Mouse (Mus musculus): ENCODE results near the gene Tubal3. TPM values are rescaled to one million over a fixed set of nuclear protein-coding genes. Genes with fewer than 3 reads are reported as not detected.

The Tubal3 gene
- polyA plus RNA-seq, 1 experiment from 2014 or later = 54.2 TPM

DNA sequence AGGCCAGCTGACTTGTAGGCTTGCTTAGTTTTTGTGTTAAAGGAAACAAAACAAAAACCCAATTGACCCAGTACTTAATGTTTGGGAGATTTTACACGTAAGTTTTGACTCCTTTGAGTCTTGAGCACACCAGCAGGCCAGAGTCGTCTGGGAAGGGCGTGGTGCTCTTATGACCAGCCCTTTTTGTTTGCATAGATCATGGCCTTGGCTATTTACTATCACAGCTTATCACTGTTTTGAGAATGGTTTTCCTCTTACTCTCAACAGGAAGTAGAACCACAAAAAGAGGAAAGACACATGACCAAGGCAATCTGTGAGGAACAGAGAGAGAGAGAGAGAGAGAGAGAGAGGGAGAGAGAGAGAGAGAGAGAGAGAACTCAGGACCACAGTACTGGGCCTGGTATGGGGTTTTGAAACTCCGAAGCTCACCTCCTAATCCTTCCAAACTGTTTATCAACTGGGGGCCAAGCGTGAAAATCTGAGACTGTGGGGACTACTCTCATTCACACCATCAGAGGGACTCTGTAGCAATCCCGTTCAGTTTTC is 10.8 kb upstream of the Tubal3 start:
- Histone ChIP-seq H3K36me3 (ENCODE audit: control insufficient read depth, insufficient read depth, low read length) (no peaks in the 10 kb centered on the region), H3K4me1 (ENCODE audit: control insufficient read depth, insufficient read depth, low read length) (no peaks in the 10 kb centered on the region), H3K4me2 (ENCODE audit: low read depth, low read length) (no peak overlapping the region), H3K4me3 (ENCODE audit: low read length) (no peak overlapping the region), H3K27me3 (replicated peaks; ENCODE audit: control insufficient read depth, insufficient read depth, low read length) (no peaks in the 10 kb centered on the region), H3K27ac (ENCODE audit: low read length) (no peak overlapping the region), H3K9me3 (ENCODE audit: control insufficient read depth, low read length) (no peaks in the 10 kb centered on the region), H3K9ac (ENCODE audit: low read depth, low read length) (no peak overlapping the region)
- peak; percentile 87 for ATAC-seq
- 65% methylated on average over 6 of the region's 6 CpGs for WGBS

DNA sequence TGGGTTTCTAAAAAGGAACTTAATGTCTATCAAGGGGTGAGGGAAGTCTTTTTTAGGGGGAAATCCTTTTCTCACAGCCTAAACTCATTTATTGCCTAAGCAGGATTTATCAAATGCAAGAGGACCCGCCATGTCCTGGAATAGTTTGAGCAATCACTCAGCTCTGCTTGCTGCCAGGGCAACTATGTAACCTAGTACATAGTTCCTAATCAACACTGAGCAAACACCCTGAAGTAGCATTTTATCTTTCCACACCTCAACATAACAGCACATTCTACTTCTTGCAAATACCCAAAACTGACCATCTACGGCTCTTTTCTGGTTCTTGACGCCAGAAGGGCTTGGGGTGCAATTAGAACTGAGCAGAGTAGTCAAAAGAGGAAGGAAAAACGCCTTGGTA is 9.8 kb upstream of the Tubal3 start:
- WGBS = 63% methylated on average over 4 of the region's 4 CpGs
- Histone ChIP-seq H3K4me1 (ENCODE audit: control insufficient read depth, insufficient read depth, low read length) (no peaks in the 10 kb centered on the region), H3K27ac (ENCODE audit: low read length) (no peak overlapping the region), H3K9me3 (ENCODE audit: control insufficient read depth, low read length) (no peaks in the 10 kb centered on the region), H3K27me3 (replicated peaks; ENCODE audit: control insufficient read depth, insufficient read depth, low read length) (no peaks in the 10 kb centered on the region), H3K4me2 (ENCODE audit: low read depth, low read length) (no peak overlapping the region), H3K4me3 (ENCODE audit: low read length) (no peak overlapping the region), H3K36me3 (ENCODE audit: control insufficient read depth, insufficient read depth, low read length) (no peaks in the 10 kb centered on the region), H3K9ac (ENCODE audit: low read depth, low read length) (no peak overlapping the region)
- peak; percentile 48; the same call in 1 of the 2 replicates for ATAC-seq

DNA sequence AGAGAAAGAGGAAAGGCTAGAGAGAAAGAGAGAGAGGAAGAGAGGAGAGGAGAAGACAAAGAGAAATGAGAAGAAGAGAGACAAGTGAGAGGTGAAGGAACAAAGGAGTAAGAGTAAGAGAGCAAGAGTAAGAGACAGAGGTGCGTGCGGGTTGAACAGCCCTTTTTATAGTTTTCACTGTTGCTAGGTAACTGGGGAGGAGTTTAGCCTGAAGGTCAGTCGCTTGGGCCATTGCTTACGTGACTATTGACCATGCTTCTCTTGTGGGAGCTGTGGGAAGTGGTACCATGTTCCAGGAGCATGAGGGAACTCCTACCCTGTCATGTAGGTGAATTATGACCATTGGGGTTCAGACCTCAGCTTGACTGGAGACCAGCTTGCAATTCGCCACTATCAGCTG is 7.7 kb upstream of the Tubal3 start:
- ATAC-seq = no peak
- H3K4me1 ChIP-seq (ENCODE audit: control insufficient read depth, insufficient read depth, low read length) = no peaks in the 10 kb centered on the region
- whole genome bisulfite sequencing = 79% methylated on average over 5 of the region's 5 CpGs
- no peaks in the 10 kb centered on the region for H3K36me3 ChIP-seq (ENCODE audit: control insufficient read depth, insufficient read depth, low read length)
- no peaks in the 10 kb centered on the region for H3K9me3 ChIP-seq (ENCODE audit: control insufficient read depth, low read length)
- no peak overlapping the region for H3K9ac ChIP-seq (ENCODE audit: low read depth, low read length)
- H3K27ac ChIP-seq (ENCODE audit: low read length) = no peak overlapping the region
- H3K4me2 ChIP-seq (ENCODE audit: low read depth, low read length) = no peak overlapping the region
- no peaks in the 10 kb centered on the region for H3K27me3 ChIP-seq (replicated peaks; ENCODE audit: control insufficient read depth, insufficient read depth, low read length)
- H3K4me3 ChIP-seq (ENCODE audit: low read length) = no peak overlapping the region

DNA sequence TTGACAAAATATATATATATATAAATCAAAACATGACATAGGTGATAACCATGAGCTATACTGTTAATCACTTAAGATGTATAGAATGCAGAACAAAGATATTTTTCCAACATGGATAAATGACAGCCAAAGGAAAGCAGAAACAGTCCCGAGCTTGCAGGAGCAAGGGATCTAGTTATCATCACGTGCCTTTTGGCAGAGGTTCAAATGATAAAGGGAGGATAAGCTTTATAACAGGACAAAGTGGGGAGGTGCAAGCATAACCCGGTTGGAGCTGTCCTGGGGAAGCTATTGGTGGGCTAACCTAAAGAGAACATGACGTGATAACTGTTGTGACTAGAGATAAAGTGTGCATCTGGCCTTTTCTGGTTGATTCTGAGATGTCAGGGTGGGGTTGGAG is 4.6 kb upstream of the Tubal3 start:
- H3K9me3 ChIP-seq (ENCODE audit: control insufficient read depth, low read length) = no peaks in the 10 kb centered on the region
- no peak overlapping the region for H3K4me2 ChIP-seq (ENCODE audit: low read depth, low read length)
- WGBS = 67% methylated on average over 4 of the region's 4 CpGs
- H3K4me3 ChIP-seq (ENCODE audit: low read length) = no peak overlapping the region
- H3K27me3 ChIP-seq (replicated peaks; ENCODE audit: control insufficient read depth, insufficient read depth, low read length) = no peaks in the 10 kb centered on the region
- no peak for ATAC-seq
- H3K27ac ChIP-seq (ENCODE audit: low read length) = no peak overlapping the region
- H3K36me3 ChIP-seq (ENCODE audit: control insufficient read depth, insufficient read depth, low read length) = no peaks in the 10 kb centered on the region
- no peak overlapping the region for H3K9ac ChIP-seq (ENCODE audit: low read depth, low read length)
- 0 out of 2 replicates have a peak, but pooled peaks cover 2% of the 10 kb centered on the region for H3K4me1 ChIP-seq (ENCODE audit: control insufficient read depth, insufficient read depth, low read length)

DNA sequence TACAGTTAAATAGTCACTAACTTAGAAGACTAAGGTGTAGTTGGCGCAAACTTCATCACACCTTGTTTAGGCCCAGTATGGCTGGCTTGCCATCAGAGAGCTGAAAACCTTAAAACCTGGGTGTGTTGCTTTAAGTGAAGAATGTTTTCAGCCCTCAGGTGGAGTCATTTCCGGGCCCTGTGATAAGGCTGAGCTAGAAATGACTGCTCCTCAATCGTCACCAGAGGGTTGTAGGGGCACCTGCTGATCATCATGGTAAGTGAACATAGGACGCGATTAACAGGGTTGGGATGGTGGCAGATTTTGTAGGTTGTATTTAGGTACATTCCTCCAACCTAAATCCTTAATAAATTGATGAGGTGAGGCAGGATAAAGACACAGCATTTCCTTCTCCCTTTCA is 6.4 kb downstream of the Tubal3 start:
- ATAC-seq = peak; percentile 62
- Histone ChIP-seq H3K27me3 (replicated peaks; ENCODE audit: control insufficient read depth, insufficient read depth, low read length) (no peaks in the 10 kb centered on the region), H3K4me2 (ENCODE audit: low read depth, low read length) (no peak overlapping the region), H3K4me1 (ENCODE audit: control insufficient read depth, insufficient read depth, low read length) (no peaks in the 10 kb centered on the region), H3K27ac (ENCODE audit: low read length) (peak overlapping the region; percentile 76; the same call in 1 of the 2 replicates), H3K9me3 (ENCODE audit: control insufficient read depth, low read length) (no peaks in the 10 kb centered on the region), H3K36me3 (ENCODE audit: control insufficient read depth, insufficient read depth, low read length) (no peaks in the 10 kb centered on the region), H3K9ac (ENCODE audit: low read depth, low read length) (no peak overlapping the region), H3K4me3 (ENCODE audit: low read length) (peak overlapping the region; percentile 42)
- WGBS = 66% methylated on average over 5 of the region's 5 CpGs

DNA sequence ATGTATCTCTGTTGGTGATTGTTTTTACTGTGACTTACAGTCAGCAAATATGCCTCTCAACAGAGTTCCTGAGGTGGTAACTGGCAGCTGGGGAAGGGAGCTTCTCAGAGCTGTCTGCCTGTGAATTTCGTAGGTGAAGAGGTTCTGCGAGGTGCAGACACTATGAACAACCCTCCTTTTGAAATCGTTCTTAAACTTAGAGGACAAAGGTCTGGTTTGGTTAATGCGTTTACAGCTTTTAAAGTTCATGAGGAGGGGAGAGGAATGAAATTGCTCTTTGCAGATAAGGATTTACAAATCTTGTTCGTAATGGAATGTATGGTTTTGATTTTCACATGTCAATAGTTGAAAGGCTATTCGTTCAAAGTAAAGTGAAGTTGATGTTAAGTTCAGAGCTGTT is 7.6 kb downstream of the Tubal3 start:
- H3K4me2 ChIP-seq (ENCODE audit: low read depth, low read length) = peak overlapping the region; percentile 31
- peak overlapping the region; percentile 90 for H3K27ac ChIP-seq (ENCODE audit: low read length)

DNA sequence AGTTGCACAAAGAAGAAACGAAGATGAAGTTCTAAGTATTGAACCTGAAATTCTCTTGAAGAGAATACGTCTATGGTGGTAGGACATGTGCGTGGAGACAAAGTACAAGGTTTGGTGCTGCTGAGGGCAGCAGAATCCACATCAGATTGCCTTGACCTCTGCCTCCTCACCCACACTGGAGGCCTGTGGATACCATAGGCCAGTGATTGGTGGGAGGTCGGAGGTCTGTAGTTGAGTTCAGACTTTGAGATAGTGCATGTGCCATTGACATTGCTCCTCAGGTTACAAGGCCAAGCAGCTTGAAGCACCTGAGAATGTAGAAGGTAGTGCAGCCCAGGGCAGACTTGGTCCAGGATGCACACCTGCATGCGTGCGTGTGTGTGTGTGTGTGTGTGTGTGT is 8.0 kb downstream of the Tubal3 start:
- H3K27ac ChIP-seq (ENCODE audit: low read length) = peak overlapping the region; percentile 70
- ATAC-seq = peak; percentile 93
- WGBS = 62% methylated on average over 6 of the region's 6 CpGs

More for the DNA sequence above, 7.6 kb downstream of the Tubal3 start:
- ATAC-seq = peak; percentile 88
- Histone ChIP-seq H3K4me3 (ENCODE audit: low read length) (peak overlapping the region; percentile 42), H3K27me3 (replicated peaks; ENCODE audit: control insufficient read depth, insufficient read depth, low read length) (no peaks in the 10 kb centered on the region), H3K36me3 (ENCODE audit: control insufficient read depth, insufficient read depth, low read length) (no peaks in the 10 kb centered on the region), H3K9ac (ENCODE audit: low read depth, low read length) (peak overlapping the region; percentile 58; the same call in 1 of the 2 replicates), H3K4me1 (ENCODE audit: control insufficient read depth, insufficient read depth, low read length) (no peaks in the 10 kb centered on the region), H3K9me3 (ENCODE audit: control insufficient read depth, low read length) (no peaks in the 10 kb centered on the region)
- 54% methylated on average over 6 of the region's 6 CpGs for WGBS

DNA sequence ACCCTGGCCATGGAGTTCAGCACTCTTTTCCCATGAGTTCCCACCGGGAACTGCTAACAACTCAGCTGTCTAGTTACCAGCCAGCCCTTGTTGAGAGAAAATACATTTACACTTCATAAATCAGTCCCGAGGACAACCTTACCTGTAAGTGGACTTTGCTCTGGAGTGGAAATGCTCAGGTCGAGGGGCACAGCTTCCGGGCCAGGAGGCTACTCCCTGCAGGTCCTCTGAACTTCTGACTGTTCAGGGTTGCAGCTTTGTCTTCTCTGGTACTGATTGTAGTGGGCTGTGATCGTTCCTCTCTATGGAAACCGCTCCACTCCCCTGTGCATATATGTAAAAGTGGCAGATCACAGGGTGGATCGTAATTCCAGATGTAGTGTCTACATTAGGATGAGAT is 26.6 kb downstream of the Tubal3 start:
- peak; percentile 87 for ATAC-seq
- 51% methylated on average over 7 of the region's 7 CpGs for WGBS
- Histone ChIP-seq H3K4me3 (ENCODE audit: low read length) (no peak overlapping the region), H3K9ac (ENCODE audit: low read depth, low read length) (no peak overlapping the region), H3K4me1 (ENCODE audit: control insufficient read depth, insufficient read depth, low read length) (0 out of 2 replicates have a peak, but pooled peaks cover 3% of the 10 kb centered on the region), H3K4me2 (ENCODE audit: low read depth, low read length) (no peak overlapping the region), H3K36me3 (ENCODE audit: control insufficient read depth, insufficient read depth, low read length) (no peaks in the 10 kb centered on the region), H3K27me3 (replicated peaks; ENCODE audit: control insufficient read depth, insufficient read depth, low read length) (no peaks in the 10 kb centered on the region), H3K9me3 (ENCODE audit: control insufficient read depth, low read length) (no peaks in the 10 kb centered on the region), H3K27ac (ENCODE audit: low read length) (no peak overlapping the region)

More for the DNA sequence above, 8.0 kb downstream of the Tubal3 start:
- Histone ChIP-seq H3K9ac (ENCODE audit: low read depth, low read length) (no peak overlapping the region), H3K36me3 (ENCODE audit: control insufficient read depth, insufficient read depth, low read length) (no peaks in the 10 kb centered on the region), H3K4me1 (ENCODE audit: control insufficient read depth, insufficient read depth, low read length) (no peaks in the 10 kb centered on the region), H3K4me3 (ENCODE audit: low read length) (no peak overlapping the region; the same call in 1 of the 2 replicates), H3K9me3 (ENCODE audit: control insufficient read depth, low read length) (no peaks in the 10 kb centered on the region), H3K4me2 (ENCODE audit: low read depth, low read length) (peak overlapping the region; percentile 27), H3K27me3 (replicated peaks; ENCODE audit: control insufficient read depth, insufficient read depth, low read length) (no peaks in the 10 kb centered on the region)

DNA sequence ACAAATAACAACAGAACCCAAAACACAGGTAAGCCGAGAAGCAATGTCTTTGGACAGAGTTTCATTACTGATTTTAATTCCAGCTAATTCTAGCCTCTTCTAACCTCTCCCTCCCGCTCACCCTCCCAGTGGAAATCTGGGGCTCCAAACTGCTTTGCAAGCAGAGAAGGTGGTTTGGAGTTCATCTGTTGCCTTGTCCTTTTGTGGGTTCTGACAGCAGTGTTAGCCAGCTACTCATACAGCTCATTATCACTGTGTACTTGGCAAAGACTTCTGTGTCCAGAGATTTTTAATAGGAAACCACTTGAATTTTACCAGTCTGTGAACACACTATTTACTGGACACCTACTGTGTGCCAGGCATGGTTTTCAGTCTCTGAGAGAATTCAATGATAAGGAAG is 27.2 kb downstream of the Tubal3 start, which contains the start of gene Ucn3:
TSS of gene Ucn3 (minus strand) at position 101 of the 400 bp plus-strand sequence.
- Histone ChIP-seq H3K36me3 (ENCODE audit: control insufficient read depth, insufficient read depth, low read length) (no peaks in the 10 kb centered on the region), H3K27me3 (replicated peaks; ENCODE audit: control insufficient read depth, insufficient read depth, low read length) (no peaks in the 10 kb centered on the region), H3K9me3 (ENCODE audit: control insufficient read depth, low read length) (no peaks in the 10 kb centered on the region), H3K4me1 (ENCODE audit: control insufficient read depth, insufficient read depth, low read length) (0 out of 2 replicates have a peak, but pooled peaks cover 3% of the 10 kb centered on the region), H3K4me3 (ENCODE audit: low read length) (no peak within 1 kb of the TSS), H3K4me2 (ENCODE audit: low read depth, low read length) (no peak within 1 kb of the TSS), H3K27ac (ENCODE audit: low read length) (no peak within 1 kb of the TSS), H3K9ac (ENCODE audit: low read depth, low read length) (no peak within 1 kb of the TSS)
- 78% methylated on average over 2 of the region's 2 CpGs for WGBS
- ATAC-seq = no peak

DNA sequence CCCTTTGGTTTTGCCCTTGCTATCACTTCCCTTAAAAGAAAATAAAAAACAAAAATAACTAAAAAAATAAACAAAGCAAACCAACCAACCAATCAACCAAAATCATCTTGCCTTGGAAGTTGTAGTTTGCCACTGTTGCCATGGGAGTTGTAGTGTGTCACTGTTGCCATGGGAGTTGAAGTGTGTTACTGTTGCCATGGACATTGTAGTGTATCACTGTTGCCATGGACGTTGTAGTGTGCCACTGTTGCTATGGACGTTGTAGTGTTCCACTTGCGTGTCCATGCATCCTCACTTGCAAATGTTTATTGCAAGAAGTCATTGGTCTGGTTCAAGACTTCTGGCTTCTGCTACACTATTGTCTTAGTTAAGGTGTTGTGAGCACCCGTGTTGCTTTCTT is 29.2 kb downstream of the Tubal3 start:
- WGBS = 93% methylated on average over 4 of the region's 4 CpGs
- Histone ChIP-seq H3K4me3 (ENCODE audit: low read length) (no peak overlapping the region), H3K36me3 (ENCODE audit: control insufficient read depth, insufficient read depth, low read length) (no peaks in the 10 kb centered on the region), H3K4me1 (ENCODE audit: control insufficient read depth, insufficient read depth, low read length) (0 out of 2 replicates have a peak, but pooled peaks cover 3% of the 10 kb centered on the region), H3K27ac (ENCODE audit: low read length) (no peak overlapping the region), H3K9ac (ENCODE audit: low read depth, low read length) (no peak overlapping the region), H3K9me3 (ENCODE audit: control insufficient read depth, low read length) (no peaks in the 10 kb centered on the region), H3K27me3 (replicated peaks; ENCODE audit: control insufficient read depth, insufficient read depth, low read length) (no peaks in the 10 kb centered on the region), H3K4me2 (ENCODE audit: low read depth, low read length) (no peak overlapping the region)
- no peak for ATAC-seq

Measured in intestine, embryonic 16.5 days (tissue).